Mouse (Mus musculus): ENCODE results near the gene Hspa1b. TPM values are rescaled to one million over a fixed set of nuclear protein-coding genes. Genes with fewer than 3 reads are reported as not detected.

The Hspa1b gene
- total and polyA plus RNA-seq, 3 experiments, result 0.08 to 0.15 TPM; not detected in 1

- TF ChIP-seq EP300 (IDR thresholded peaks at IDR 0.05; ENCODE audit: low read length) (no peak), JUN (IDR thresholded peaks at IDR 0.05; ENCODE audit: insufficient read depth, low read depth, low read length) (no peak), MYC (IDR thresholded peaks at IDR 0.05; ENCODE audit: low read depth, low read length) (no peak), TBP (conservative IDR thresholded peaks at IDR 0.05; ENCODE audit: low read depth, low read length) (no peak), USF2 (conservative IDR thresholded peaks at IDR 0.05; ENCODE audit: low read depth, low read length) (no peak), USF1 (IDR thresholded peaks at IDR 0.05; ENCODE audit: low read depth, low read length) (no peak), GABPA (IDR thresholded peaks at IDR 0.05; ENCODE audit: insufficient replicate concordance, low read depth, low read length) (no peak), POLR2AphosphoS2 (IDR thresholded peaks at IDR 0.05; ENCODE audit: low read depth, low read length) (no peak), MAX (IDR thresholded peaks at IDR 0.05; ENCODE audit: low read length) (no peak), HCFC1 (IDR thresholded peaks at IDR 0.05; ENCODE audit: low read depth, low read length) (no peak), CHD1 (IDR thresholded peaks at IDR 0.05; ENCODE audit: low read depth, low read length) (no peak), IRF4 (IDR thresholded peaks at IDR 0.05; ENCODE audit: low read depth, low read length) (no peak), RAD21 (IDR thresholded peaks at IDR 0.05; ENCODE audit: low read depth, low read length) (no peak), NELFE (IDR thresholded peaks at IDR 0.05; ENCODE audit: low read depth, low read length) (no peak), CTCF (conservative IDR thresholded peaks at IDR 0.05 in 1 of 2, IDR thresholded peaks at IDR 0.05 in 1 of 2; ENCODE audit: low read depth in 2 of 2, low read length in 2 of 2) (no peak), ZNF384 (IDR thresholded peaks at IDR 0.05; ENCODE audit: low read depth, low read length) (no peak), MEF2A (IDR thresholded peaks at IDR 0.05; ENCODE audit: borderline replicate concordance, low read depth, low read length) (no peak), E2F4 (IDR thresholded peaks at IDR 0.05; ENCODE audit: insufficient replicate concordance, low read depth, low read length) (no peak)
- Histone ChIP-seq H3K27me3 (replicated peaks) (no peaks in the 10 kb centered on the region), H3K79me2 (replicated peaks; ENCODE audit: control insufficient read depth, extremely low read depth, insufficient read depth, poor library complexity, severe bottlenecking) (no peaks in the 10 kb centered on the region), H3K4me2 (ENCODE audit: insufficient read depth, low read depth, poor library complexity, severe bottlenecking) (no peak overlapping the region), H3K4me3 (replicated peaks in 1 of 3; ENCODE audit: low read depth in 2 of 3, low read length in 2 of 3, poor library complexity in 1 of 3) (no peak overlapping the region), H3K4me1 (ENCODE audit: control insufficient read depth in 1 of 2, insufficient read depth in 2 of 2) (peaks cover 3 to 36% of the 10 kb centered on the region in 2 experiments; a peak in 3 of 4 replicates), H3K27ac (ENCODE audit: insufficient read depth, low read depth) (no peak overlapping the region), H3K36me3 (replicated peaks in 1 of 2; ENCODE audit: control insufficient read depth in 1 of 2, insufficient read depth in 1 of 2, low read length in 1 of 2) (peaks cover 17 to 22% of the 10 kb centered on the region in 2 experiments), H3K9me3 (replicated peaks; ENCODE audit: low read length) (no peaks in the 10 kb centered on the region), H3K9ac (ENCODE audit: insufficient read depth, low read depth) (no peak overlapping the region)
- dilution Hi-C loops (cut with MboI; ENCODE audit: extremely low pct_ligation_motif_present, extremely low pct_unique_long_range_greater_than_20kb, low sequenced_read_pairs), result no loop called here
- no peak for DNase-seq (ENCODE audit: extremely low read depth)
- in situ Hi-C loops (cut with MboI; ENCODE audit: low pct_ligation_motif_present, low pct_unique_long_range_greater_than_20kb, low sequenced_read_pairs), result no loop called here
These were observed 41.9 kb downstream of the Hspa1b start for GRCm38 (mm10) chr17:34917188-34917587.

- dilution Hi-C loops (cut with MboI; ENCODE audit: extremely low pct_ligation_motif_present, extremely low pct_unique_long_range_greater_than_20kb, low sequenced_read_pairs) (no loop called here), in situ Hi-C loops (cut with MboI; ENCODE audit: low pct_ligation_motif_present, low pct_unique_long_range_greater_than_20kb, low sequenced_read_pairs) (no loop called here)
- Histone ChIP-seq H3K4me2 (ENCODE audit: insufficient read depth, low read depth, poor library complexity, severe bottlenecking) (no peak overlapping the region), H3K36me3 (replicated peaks in 1 of 2; ENCODE audit: control insufficient read depth in 1 of 2, insufficient read depth in 1 of 2, low read length in 1 of 2) (peaks cover 26 to 31% of the 10 kb centered on the region in 2 experiments), H3K27me3 (replicated peaks) (no peaks in the 10 kb centered on the region), H3K4me3 (replicated peaks in 1 of 3; ENCODE audit: low read depth in 2 of 3, low read length in 2 of 3, poor library complexity in 1 of 3) (no peak overlapping the region), H3K27ac (ENCODE audit: insufficient read depth, low read depth) (no peak overlapping the region), H3K9me3 (replicated peaks; ENCODE audit: low read length) (no peaks in the 10 kb centered on the region), H3K79me2 (replicated peaks; ENCODE audit: control insufficient read depth, extremely low read depth, insufficient read depth, poor library complexity, severe bottlenecking) (no peaks in the 10 kb centered on the region), H3K9ac (ENCODE audit: insufficient read depth, low read depth) (no peak overlapping the region), H3K4me1 (ENCODE audit: control insufficient read depth in 1 of 2, insufficient read depth in 2 of 2) (peaks cover 7 to 44% of the 10 kb centered on the region in 2 experiments; a peak in 3 of 4 replicates)
- no peak for DNase-seq (ENCODE audit: extremely low read depth)
- TF ChIP-seq SMC3 (IDR thresholded peaks at IDR 0.05; ENCODE audit: low read depth, low read length) (no peak), GABPA (IDR thresholded peaks at IDR 0.05; ENCODE audit: insufficient replicate concordance, low read depth, low read length) (no peak), POLR2AphosphoS2 (IDR thresholded peaks at IDR 0.05; ENCODE audit: low read depth, low read length) (no peak), MAZ (IDR thresholded peaks at IDR 0.05; ENCODE audit: low read depth, low read length) (no peak), TCF12 (IDR thresholded peaks at IDR 0.05; ENCODE audit: low read depth, low read length) (no peak), ELF1 (IDR thresholded peaks at IDR 0.05; ENCODE audit: low read depth, low read length) (no peak), UBTF (IDR thresholded peaks at IDR 0.05; ENCODE audit: low read depth, low read length) (no peak)
These were observed 42.7 kb downstream of the Hspa1b start for GRCm38 (mm10) chr17:34916316-34916715.
